Mouse (Mus musculus) liver, adult 2 months (tissue): ENCODE data around the gene Tle6. TPM values are rescaled to one million over a fixed set of nuclear protein-coding genes. Genes with fewer than 3 reads are reported as not detected.
A peak's percentile ranks its signal among the peaks of the same experiment; 100 is the strongest.

Experiments used
- DNase-seq: peaks from one replicate; pipeline ENCODE4 v3.0.0-alpha.2; 2011; ENCODE audit warnings: low read depth, low spot score; ENCODE audit errors: extremely low read depth
- H3K27ac ChIP-seq: fragments of 200-500 bp; replicated peaks from 2 replicates; pipeline ENCODE4 v1.5.1; 2012; ENCODE audit warnings: low read depth, mild to moderate bottlenecking, control low read depth, inconsistent platforms, low read length; ENCODE audit not compliant: insufficient read depth
- H3K27me3 ChIP-seq: fragments of 200-500 bp; 2 replicates; pipeline ENCODE4 v1.6.1; 2012; ENCODE audit warnings: mild to moderate bottlenecking, moderate library complexity, low read length, inconsistent platforms; ENCODE audit not compliant: control insufficient read depth, insufficient read depth
- H3K36me3 ChIP-seq: fragments of 200-500 bp; 2 replicates; pipeline ENCODE4 v1.6.1; 2012; ENCODE audit warnings: low read length, inconsistent platforms; ENCODE audit not compliant: control insufficient read depth, insufficient read depth
- H3K4me1 ChIP-seq: fragments of 200-500 bp; 2 replicates; pipeline ENCODE4 v1.6.1; 2011; ENCODE audit warnings: low read length; ENCODE audit not compliant: control insufficient read depth, insufficient read depth
- H3K4me3 ChIP-seq: fragments of 200-500 bp; 2 replicates; pipeline ENCODE4 v1.5.1; 2011; ENCODE audit warnings: low read depth, mild to moderate bottlenecking, control low read depth, low read length, moderate library complexity; ENCODE audit not compliant: insufficient read depth
- H3K79me2 ChIP-seq: fragments of 200-500 bp; 2 replicates; pipeline ENCODE4 v1.6.1; 2012; ENCODE audit warnings: inconsistent platforms, mild to moderate bottlenecking, low read length, moderate library complexity; ENCODE audit not compliant: control insufficient read depth, insufficient read depth
- H3K9ac ChIP-seq: fragments of 200-500 bp; 2 replicates; pipeline ENCODE4 v1.6.1; 2012; ENCODE audit warnings: low read depth, mild to moderate bottlenecking, control low read depth, inconsistent platforms, low read length
- CTCF ChIP-seq: fragments of 200-500 bp; IDR thresholded peaks from 2 replicates; pipeline ENCODE4 v1.5.1; 2011; ENCODE audit warnings: low read depth, low read length, control low read depth
- POLR2A ChIP-seq: fragments of 200-500 bp; IDR thresholded peaks from 2 replicates; pipeline ENCODE4 v1.6.1; 2011; ENCODE audit warnings: low read length, control low read depth; ENCODE audit not compliant: insufficient read depth; ENCODE audit errors: extremely low read depth
- WGBS: fragments of 180-500 bp; shearing (Covaris S2); methylation state at CpG from one replicate; pipeline ENCODE4 v1.1.7; 2018; 5-methylcytosine and 5-hydroxymethylcytosine counted together
- polyA plus RNA-seq: library from polyadenylated mRNA; depleted of rRNA; stranded (reverse); fragments of >200 nt; gene quantifications from 2 replicates; pipeline ENCODE4 v1.2.3, GENCODE M21; 2012
- total RNA-seq: library from RNA; depleted of rRNA; stranded (reverse); fragments of >200 nt; gene quantifications from 2 replicates; pipeline ENCODE4 v1.2.3, GENCODE M21; 2014

Gene Tle6
- total and polyA plus RNA-seq, 2 experiments = 1.6 to 3.5 TPM

GRCm38 (mm10) chr10:81604019-81604967 is 3.4 kb upstream of the Tle6 start:
- Histone ChIP-seq H3K36me3 (no peaks in the 10 kb centered on the region), H3K4me3 (peak overlapping the region; percentile 20; the same call in 1 of the 2 replicates), H3K9ac (peak overlapping the region; percentile 63), H3K27me3 (no peaks in the 10 kb centered on the region), H3K79me2 (no peaks in the 10 kb centered on the region), H3K4me1 (peaks cover 13% of the 10 kb centered on the region), H3K27ac (peak overlapping the region; percentile 36; the same call in 1 of the 2 replicates)
- WGBS = 74% methylated on average over 12 of the region's 12 CpGs
- DNase-seq = no peak
- TF ChIP-seq CTCF (no peak), POLR2A (no peak)

- no peaks in the 10 kb centered on the region for H3K79me2 ChIP-seq
- H3K36me3 ChIP-seq = no peaks in the 10 kb centered on the region
- peak; percentile 68 for DNase-seq
- H3K27ac ChIP-seq = no peak overlapping the region
- no peak for TF ChIP-seq POLR2A
- TF ChIP-seq CTCF = peak; percentile 39
- no peak overlapping the region for H3K9ac ChIP-seq
- 31% methylated on average over 4 of the region's 4 CpGs for WGBS
- peaks cover 13% of the 10 kb centered on the region for H3K4me1 ChIP-seq
- no peaks in the 10 kb centered on the region for H3K27me3 ChIP-seq
- H3K4me3 ChIP-seq = no peak overlapping the region
These were observed 1.9 kb upstream of the Tle6 start for GRCm38 (mm10) chr10:81602741-81603151.

GRCm38 (mm10) chr10:81601396-81601905 is 578 bp upstream of the Tle6 start:
- Histone ChIP-seq H3K27me3 (no peaks in the 10 kb centered on the region), H3K4me1 (peaks cover 10% of the 10 kb centered on the region), H3K79me2 (no peaks in the 10 kb centered on the region), H3K36me3 (no peaks in the 10 kb centered on the region), H3K9ac (peak overlapping the region; percentile 47; the same call in 1 of the 2 replicates), H3K27ac (peak overlapping the region; percentile 30), H3K4me3 (no peak overlapping the region)
- TF ChIP-seq CTCF (no peak), POLR2A (no peak)
- 45% methylated on average over 7 of the region's 7 CpGs for WGBS
- DNase-seq = no peak

GRCm38 (mm10) chr10:81600096-81600495 is 777 bp downstream of the Tle6 start:
- Histone ChIP-seq H3K27ac (no peak overlapping the region), H3K36me3 (no peaks in the 10 kb centered on the region), H3K4me1 (peaks cover 10% of the 10 kb centered on the region), H3K4me3 (no peak overlapping the region), H3K9ac (no peak overlapping the region), H3K27me3 (no peaks in the 10 kb centered on the region), H3K79me2 (no peaks in the 10 kb centered on the region)
- TF ChIP-seq CTCF = no peak
- no peak for TF ChIP-seq POLR2A
- no peak for DNase-seq
- 81% methylated on average over 10 of the region's 10 CpGs for WGBS

- H3K4me1 ChIP-seq = peaks cover 7% of the 10 kb centered on the region
- DNase-seq = no peak
- no peaks in the 10 kb centered on the region for H3K27me3 ChIP-seq
- H3K4me3 ChIP-seq = no peak overlapping the region
- H3K9ac ChIP-seq = no peak overlapping the region
- TF ChIP-seq POLR2A (no peak), CTCF (no peak)
- H3K27ac ChIP-seq = no peak overlapping the region
- H3K36me3 ChIP-seq = no peaks in the 10 kb centered on the region
- no peaks in the 10 kb centered on the region for H3K79me2 ChIP-seq
- WGBS = 79% methylated on average over 5 of the region's 5 CpGs
These were observed 1.2 kb downstream of the Tle6 start for GRCm38 (mm10) chr10:81599630-81600029.

- H3K4me3 ChIP-seq = no peak overlapping the region
- H3K4me1 ChIP-seq = peaks cover 6% of the 10 kb centered on the region; the same call in 1 of the 2 replicates
- H3K36me3 ChIP-seq = no peaks in the 10 kb centered on the region
- H3K27ac ChIP-seq = no peak overlapping the region
- H3K9ac ChIP-seq = no peak overlapping the region
- 25% methylated on average over 6 of the region's 6 CpGs for WGBS
- no peaks in the 10 kb centered on the region for H3K79me2 ChIP-seq
- H3K27me3 ChIP-seq = no peaks in the 10 kb centered on the region
- TF ChIP-seq POLR2A (no peak), CTCF (no peak)
- no peak for DNase-seq
These were observed 2.0 kb downstream of the Tle6 start for GRCm38 (mm10) chr10:81598871-81599270.
